10 mouse cellular contexts compared by ENCODE assay signal in the genomic region with DNA sequence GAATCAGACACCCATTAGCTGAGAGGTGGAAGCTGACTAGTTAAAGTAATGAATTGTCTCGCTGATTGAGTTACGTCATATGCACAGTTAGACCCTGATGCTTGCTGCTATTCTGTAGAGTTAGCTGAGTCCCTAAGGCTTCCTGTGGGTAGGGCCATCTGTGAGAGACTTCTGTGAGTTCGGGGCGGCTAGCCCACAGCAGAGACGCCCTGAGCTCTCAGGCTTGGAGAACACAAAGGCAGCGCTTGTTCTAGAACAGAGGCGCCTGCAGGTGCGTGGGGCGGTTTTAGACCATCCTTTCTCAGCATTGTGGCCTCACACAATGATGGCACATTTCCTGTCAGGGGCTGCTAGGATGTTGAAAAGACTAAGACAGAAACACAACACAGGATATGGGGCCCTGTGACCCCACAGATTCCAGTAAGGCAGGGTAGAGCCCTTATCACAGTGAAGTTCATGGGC.
DNase-seq lines count a peak whose midpoint lies in the region; ATAC-seq lines count a peak whose summit lies in the region.
"Had no signal": no experiment of that assay in that cellular context is flagged by ENCODE, and none has a peak within 500 bp of the region (broad histone marks: within the 10 kb centered on the region; RNA-seq: fewer than 3 reads in every experiment).

No protein-coding gene starts in this region.

- H3K4me3 ChIP-seq in forebrain, embryonic 11.5 days (ENCODE audit: low read depth, low read length): no peak overlapping the region
- H3K4me3 ChIP-seq: hindbrain, embryonic 13.5 days; midbrain, embryonic 15.5 days had no signal

- DNase-seq in layer of hippocampus, adult 9-11 months: peak; percentile 58
- no peak for DNase-seq in layer of hippocampus, postnatal 10 days (ENCODE audit: low spot score in 2 of 2)
- peak; percentile 34 for DNase-seq in brain, adult 2 months (ENCODE audit: low read depth, low spot score)
- DNase-seq in lung, postnatal 25 days (ENCODE audit: low spot score): peak; percentile 51
- DNase-seq in thymus, postnatal 0 days (ENCODE audit: low spot score): peak; percentile 97
- DNase-seq in forebrain, embryonic 11.5 days (ENCODE audit: low spot score): no peak
- DNase-seq in cerebellum, postnatal 14 days: no peak
- DNase-seq: cerebellum, adult 18-20 months had no signal

- H3K27ac ChIP-seq in forebrain, embryonic 11.5 days (ENCODE audit: low read depth, low read length): no peak overlapping the region
- H3K27ac ChIP-seq: hindbrain, embryonic 13.5 days; midbrain, embryonic 15.5 days had no signal

- no peak for ATAC-seq in forebrain, embryonic 11.5 days (replicated peaks; ENCODE audit: low FRiP score)
- ATAC-seq: midbrain, embryonic 15.5 days had no signal

- no peak overlapping the region for H3K4me2 ChIP-seq in forebrain, embryonic 11.5 days (ENCODE audit: low read depth, low read length, severe bottlenecking)
- H3K4me2 ChIP-seq: hindbrain, embryonic 13.5 days; midbrain, embryonic 15.5 days had no signal

- 87% methylated on average over 9 of the region's 9 CpGs for WGBS in forebrain, embryonic 11.5 days

- no peaks in the 10 kb centered on the region for H3K9me3 ChIP-seq in forebrain, embryonic 11.5 days (ENCODE audit: control insufficient read depth, low read length)
- H3K9me3 ChIP-seq: hindbrain, embryonic 13.5 days; midbrain, embryonic 15.5 days had no signal

- no peaks in the 10 kb centered on the region for H3K27me3 ChIP-seq in forebrain, embryonic 11.5 days (ENCODE audit: control insufficient read depth, insufficient read depth, low read length)

- H3K9ac ChIP-seq in forebrain, embryonic 11.5 days (ENCODE audit: low read length): no peak overlapping the region
- H3K9ac ChIP-seq: hindbrain, embryonic 13.5 days; midbrain, embryonic 15.5 days had no signal

- H3K4me1 ChIP-seq in forebrain, embryonic 11.5 days (replicated peaks; ENCODE audit: control insufficient read depth, insufficient read depth, low read length): peaks cover 2% of the 10 kb centered on the region; the same call in 1 of the 2 replicates

- no peaks in the 10 kb centered on the region for H3K36me3 ChIP-seq in forebrain, embryonic 11.5 days (ENCODE audit: control insufficient read depth, insufficient read depth, low read length)
- H3K36me3 ChIP-seq: hindbrain, embryonic 13.5 days; midbrain, embryonic 15.5 days had no signal

Comparison
In these comparisons a context has a peak if more than half of its experiments do, and no peak if none do; other contexts are left out.
1. DNase-seq: peak in layer of hippocampus, adult 9-11 months (single experiment), brain, adult 2 months (single experiment), lung, postnatal 25 days (single experiment) and thymus, postnatal 0 days (single experiment); none in layer of hippocampus, postnatal 10 days (0 of 2), forebrain, embryonic 11.5 days (single experiment) and cerebellum, postnatal 14 days (0 of 2).